Mouse (Mus musculus) ES-E14 (cell line): ENCODE results near the gene Unc45b.

Source experiments
- MAFK ChIP-seq: IDR thresholded peaks from 2 replicates; pipeline ENCODE4 v1.6.1; 2014; ENCODE audit warnings: mild to moderate bottlenecking, low read depth, low read length, inconsistent platforms; ENCODE audit not compliant: insufficient read depth
- ZNF384 ChIP-seq: IDR thresholded peaks from 2 replicates; pipeline ENCODE4 v1.6.1; 2012; ENCODE audit warnings: low read depth, low read length, inconsistent platforms

GRCm38 (mm10) chr11:82905816-82906215 is 4.5 kb upstream of the Unc45b start:
- TF ChIP-seq ZNF384: no peak
- no peak for TF ChIP-seq MAFK
